8 mouse cellular contexts compared by ENCODE assay signal in the genomic region with DNA sequence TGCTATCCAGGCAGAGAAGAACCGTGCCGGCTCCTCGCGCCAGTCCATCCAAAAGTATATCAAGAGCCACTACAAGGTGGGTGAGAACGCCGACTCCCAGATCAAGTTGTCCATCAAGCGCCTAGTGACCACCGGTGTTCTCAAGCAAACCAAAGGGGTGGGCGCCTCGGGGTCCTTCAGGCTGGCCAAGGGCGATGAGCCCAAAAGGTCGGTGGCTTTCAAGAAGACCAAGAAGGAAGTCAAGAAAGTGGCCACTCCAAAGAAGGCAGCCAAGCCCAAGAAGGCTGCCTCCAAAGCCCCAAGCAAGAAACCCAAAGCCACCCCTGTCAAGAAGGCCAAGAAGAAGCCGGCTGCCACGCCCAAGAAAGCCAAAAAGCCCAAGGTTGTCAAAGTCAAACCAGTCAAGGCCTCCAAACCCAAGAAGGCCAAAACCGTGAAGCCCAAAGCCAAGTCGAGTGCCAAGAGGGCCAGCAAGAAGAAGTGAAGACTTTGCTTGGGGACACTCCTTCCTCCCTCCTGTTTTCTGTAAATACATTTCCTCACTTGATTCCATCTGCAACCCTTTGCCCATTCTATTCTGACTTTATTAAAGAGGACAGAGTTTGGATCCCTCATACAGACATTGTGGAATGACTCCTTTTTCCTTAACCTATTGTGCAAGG. TPM values are rescaled to one million over a fixed set of nuclear protein-coding genes. Genes with fewer than 3 reads are reported as not detected.
DNase-seq lines count a peak whose midpoint lies in the region; ATAC-seq and TF ChIP-seq lines count a peak whose summit lies in the region.

No protein-coding gene starts in this region.

- no peak for ATAC-seq in limb, embryonic 14.5 days (ENCODE audit: low FRiP score, low read depth)
- ATAC-seq in stomach, postnatal 0 days (ENCODE audit: low FRiP score, low TSS enrichment) = no peak

- H3K4me2 ChIP-seq in limb, embryonic 14.5 days (replicated peaks; ENCODE audit: low read depth, low read length, severe bottlenecking) = peak overlapping the region; percentile 96
- peak overlapping the region; percentile 96 for H3K4me2 ChIP-seq in stomach, postnatal 0 days (replicated peaks; ENCODE audit: low read depth)

- WGBS in thymus, adult 2 months = 45% methylated on average over 16 of the region's 16 CpGs
- WGBS in limb, embryonic 14.5 days = 16% methylated on average over 16 of the region's 16 CpGs
- 9% methylated on average over 16 of the region's 16 CpGs for WGBS in stomach, postnatal 0 days

- peak; percentile 63 for DNase-seq in cerebellum, adult 11-12 months
- no peak for DNase-seq in cerebellum, adult 8-10 months
- DNase-seq in thymus, adult 2 months = no peak
- no peak for DNase-seq in thymus, postnatal 25 days
- no peak for DNase-seq in limb, embryonic 14.5 days (ENCODE audit: low spot score)
- DNase-seq in stomach, postnatal 0 days (ENCODE audit: low spot score) = no peak
- no peak for DNase-seq in layer of hippocampus, adult 9-11 months
- DNase-seq in right cerebral cortex, postnatal 10 days (ENCODE audit: low spot score in 2 of 2) = no peak

- no peak for TF ChIP-seq CTCF in thymus, adult 2 months (IDR thresholded peaks at IDR 0.05; ENCODE audit: borderline replicate concordance, control insufficient read depth, extremely low read depth, insufficient read depth, low read length, poor library complexity)
- TF ChIP-seq CTCF in stomach, postnatal 0 days (IDR thresholded peaks at IDR 0.05; ENCODE audit: low read depth) = no peak

- TF ChIP-seq POLR2A in thymus, adult 2 months (IDR thresholded peaks at IDR 0.05; ENCODE audit: control insufficient read depth, extremely low read depth, insufficient read depth, low read length, poor library complexity) = no peak
- no peak for TF ChIP-seq POLR2A in limb, embryonic 14.5 days (IDR thresholded peaks at IDR 0.05; ENCODE audit: borderline replicate concordance, extremely low read depth, insufficient read depth, insufficient read length)

- H3K4me1 ChIP-seq in thymus, adult 2 months (replicated peaks; ENCODE audit: control insufficient read depth, insufficient read depth, low read length) = peaks cover 29% of the 10 kb centered on the region
- peaks cover 25% of the 10 kb centered on the region for H3K4me1 ChIP-seq in limb, embryonic 14.5 days (ENCODE audit: control insufficient read depth, insufficient read depth, low read length)
- peaks cover 8% of the 10 kb centered on the region; the same call in 1 of the 2 replicates for H3K4me1 ChIP-seq in stomach, postnatal 0 days (replicated peaks; ENCODE audit: control insufficient read depth, insufficient read depth)

- H3K9ac ChIP-seq in limb, embryonic 14.5 days (ENCODE audit: low read depth, low read length, severe bottlenecking) = peak overlapping the region; percentile 100
- peak overlapping the region; percentile 100 for H3K9ac ChIP-seq in stomach, postnatal 0 days (ENCODE audit: low read length)

- H3K27ac ChIP-seq in thymus, adult 2 months (ENCODE audit: control insufficient read depth, insufficient read depth, low read length) = no peak overlapping the region
- H3K27ac ChIP-seq in limb, embryonic 14.5 days (replicated peaks; ENCODE audit: low read depth, low read length) = peak overlapping the region; percentile 99
- peak overlapping the region; percentile 99 for H3K27ac ChIP-seq in stomach, postnatal 0 days (replicated peaks)

- H3K36me3 ChIP-seq in thymus, adult 2 months (ENCODE audit: control insufficient read depth, insufficient read depth, low read length) = no peaks in the 10 kb centered on the region
- no peaks in the 10 kb centered on the region for H3K36me3 ChIP-seq in limb, embryonic 14.5 days (ENCODE audit: control insufficient read depth, insufficient read depth, low read length)
- no peaks in the 10 kb centered on the region for H3K36me3 ChIP-seq in stomach, postnatal 0 days (ENCODE audit: control insufficient read depth, insufficient read depth, low read length)

- TF ChIP-seq EP300 in stomach, postnatal 0 days (optimal IDR thresholded peaks at IDR 0.05) = no peak

- no peaks in the 10 kb centered on the region; the same call in 1 of the 2 replicates for H3K27me3 ChIP-seq in thymus, adult 2 months (ENCODE audit: control insufficient read depth, insufficient read depth, low read length)
- H3K27me3 ChIP-seq in limb, embryonic 14.5 days (ENCODE audit: control insufficient read depth, insufficient read depth, low read length) = no peaks in the 10 kb centered on the region
- no peaks in the 10 kb centered on the region for H3K27me3 ChIP-seq in stomach, postnatal 0 days (ENCODE audit: control insufficient read depth, insufficient read depth, low read length)

- peak overlapping the region; percentile 57 for H3K4me3 ChIP-seq in thymus, adult 2 months (ENCODE audit: control insufficient read depth, insufficient read depth, low read length)
- H3K4me3 ChIP-seq in limb, embryonic 14.5 days (replicated peaks; ENCODE audit: low read length) = peak overlapping the region; percentile 82
- peak overlapping the region; percentile 84 for H3K4me3 ChIP-seq in stomach, postnatal 0 days (ENCODE audit: low read depth, low read length)

- H3K9me3 ChIP-seq in limb, embryonic 14.5 days (ENCODE audit: control insufficient read depth, low read length) = no peaks in the 10 kb centered on the region
- H3K9me3 ChIP-seq in stomach, postnatal 0 days (ENCODE audit: control insufficient read depth, low read length) = no peaks in the 10 kb centered on the region

RNA-seq across cellular contexts. Expression of a gene that starts 0.7 kb away (rescaled TPM):
- polyA plus RNA-seq in thymus, adult 2 months (2012; rRNA removed) = 35.7 and 52.0 TPM in 2 replicates
- 390 and 433 TPM in 2 replicates for polyA plus RNA-seq in limb, embryonic 14.5 days (2012; rRNA removed)
- 250 and 278 TPM in 2 replicates for polyA plus RNA-seq in limb, embryonic 14.5 days (2014; fragmentation: Nextera tagmentation; extraction: Ambion mirVana)
- polyA plus RNA-seq in stomach, postnatal 0 days (2015; fragmentation: Nextera tagmentation; extraction: Ambion mirVana) = 285 and 309 TPM in 2 replicates

RNA-seq across cellular contexts. Expression of a gene that starts 12.7 kb away (rescaled TPM):
- 0.71 and 1.6 TPM in 2 replicates for polyA plus RNA-seq in thymus, adult 2 months (2012; rRNA removed)
- polyA plus RNA-seq in limb, embryonic 14.5 days (2012; rRNA removed) = 0.39 and 0.49 TPM in 2 replicates
- not detected in 2 replicates for polyA plus RNA-seq in limb, embryonic 14.5 days (2014; fragmentation: Nextera tagmentation; extraction: Ambion mirVana)
- polyA plus RNA-seq in stomach, postnatal 0 days (2015; fragmentation: Nextera tagmentation; extraction: Ambion mirVana) = 0.31 and 0.34 TPM in 2 replicates

RNA-seq across cellular contexts. Expression of a gene that starts 33.7 kb away (rescaled TPM):
- 171 and 181 TPM in 2 replicates for polyA plus RNA-seq in thymus, adult 2 months (2012; rRNA removed)
- polyA plus RNA-seq in limb, embryonic 14.5 days (2012; rRNA removed) = 58.3 and 72.3 TPM in 2 replicates
- polyA plus RNA-seq in limb, embryonic 14.5 days (2014; fragmentation: Nextera tagmentation; extraction: Ambion mirVana) = 44.4 and 54.3 TPM in 2 replicates
- polyA plus RNA-seq in stomach, postnatal 0 days (2015; fragmentation: Nextera tagmentation; extraction: Ambion mirVana) = 27.1 and 28.0 TPM in 2 replicates

RNA-seq across cellular contexts. Expression of a gene that starts 46.0 kb away (rescaled TPM):
- polyA plus RNA-seq in thymus, adult 2 months (2012; rRNA removed) = 205 and 212 TPM in 2 replicates
- polyA plus RNA-seq in limb, embryonic 14.5 days (2012; rRNA removed) = 198 and 206 TPM in 2 replicates
- polyA plus RNA-seq in limb, embryonic 14.5 days (2014; fragmentation: Nextera tagmentation; extraction: Ambion mirVana) = 214 and 219 TPM in 2 replicates
- 132 and 135 TPM in 2 replicates for polyA plus RNA-seq in stomach, postnatal 0 days (2015; fragmentation: Nextera tagmentation; extraction: Ambion mirVana)
